Mouse (Mus musculus) neural tube, embryonic 14.5 days (tissue): ENCODE results near the gene Yif1a. TPM values are rescaled to one million over a fixed set of nuclear protein-coding genes. Genes with fewer than 3 reads are reported as not detected.
A peak's percentile ranks its signal among the peaks of the same experiment; 100 is the strongest.

Source experiments
- ATAC-seq: fragments of 200-750 bp; cut with Nextera tagmentation; 2 replicates; pipeline ENCODE4 v1.8.0; 2017; ENCODE audit warnings: low read depth, mild to moderate bottlenecking, moderate TSS enrichment, moderate library complexity
- H3K27ac ChIP-seq: fragments of 300-500 bp; sonication (generic); 2 replicates; pipeline ENCODE4 v1.5.1; 2014; ENCODE audit warnings: low read depth, mild to moderate bottlenecking, control low read depth, low read length, moderate library complexity, mixed read lengths
- H3K27me3 ChIP-seq: fragments of 300-500 bp; sonication (generic); 2 replicates; pipeline ENCODE4 v1.6.1; 2014; ENCODE audit warnings: low read length; ENCODE audit not compliant: control insufficient read depth, insufficient read depth
- H3K36me3 ChIP-seq: fragments of 300-500 bp; sonication (generic); 2 replicates; pipeline ENCODE4 v1.6.1; 2014; ENCODE audit warnings: low read length, mixed read lengths; ENCODE audit not compliant: control insufficient read depth, insufficient read depth
- H3K4me1 ChIP-seq: fragments of 300-500 bp; sonication (generic); 2 replicates; pipeline ENCODE4 v1.6.1; 2014; ENCODE audit warnings: low read length; ENCODE audit not compliant: control insufficient read depth, insufficient read depth
- H3K4me2 ChIP-seq: fragments of 300-500 bp; sonication (generic); 2 replicates; pipeline ENCODE4 v1.6.1; 2014; ENCODE audit warnings: mild to moderate bottlenecking, low read depth, low read length, control low read depth
- H3K4me3 ChIP-seq: fragments of 300-500 bp; sonication (generic); 2 replicates; pipeline ENCODE4 v1.5.1; 2014; ENCODE audit warnings: low read depth, low read length, control low read depth, mixed read lengths
- H3K9ac ChIP-seq: fragments of 300-500 bp; sonication (generic); replicated peaks from 2 replicates; pipeline ENCODE4 v1.6.1; 2014; ENCODE audit warnings: low read depth, mild to moderate bottlenecking, control low read depth, low read length, mixed read lengths
- H3K9me3 ChIP-seq: fragments of 300-500 bp; sonication (generic); 2 replicates; pipeline ENCODE4 v1.6.1; 2016; ENCODE audit warnings: low read length; ENCODE audit not compliant: control insufficient read depth
- WGBS: fragments of 180-500 bp; shearing (Covaris S2); extraction: QIAGEN DNeasy Blood & Tissue Kit; methylation state at CpG from one replicate; pipeline ENCODE4 v1.1.7; 2014; 5-methylcytosine and 5-hydroxymethylcytosine counted together
- polyA plus RNA-seq: library from polyadenylated mRNA; unstranded; fragments of >200 nt; fragmentation: Nextera tagmentation; extraction: Ambion mirVana; gene quantifications from 2 replicates; pipeline ENCODE4 v1.2.1, GENCODE M21; 2014

Gene Yif1a
- polyA plus RNA-seq, 1 experiment from 2014 or later: 62.2 TPM

DNA sequence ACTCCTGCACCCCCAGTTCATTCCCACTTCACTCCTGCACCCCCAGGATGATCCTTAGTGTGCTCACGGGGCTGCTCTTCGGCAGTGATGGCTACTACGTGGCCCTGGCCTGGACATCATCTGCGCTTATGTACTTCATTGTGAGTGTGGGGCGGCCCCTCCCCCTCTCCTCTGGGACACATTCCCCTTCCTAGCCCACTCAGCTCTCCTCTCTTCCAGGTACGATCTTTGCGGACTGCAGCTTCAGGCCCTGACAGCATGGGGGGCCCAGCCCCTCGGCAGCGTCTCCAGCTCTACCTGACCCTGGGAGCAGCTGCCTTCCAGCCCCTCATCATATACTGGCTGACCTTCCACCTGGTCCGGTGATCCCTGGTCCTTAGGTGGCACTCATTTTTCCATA is 3.7 kb downstream of the Yif1a start:
- no peak for ATAC-seq
- Histone ChIP-seq H3K27me3 (no peaks in the 10 kb centered on the region), H3K9me3 (no peaks in the 10 kb centered on the region), H3K4me3 (no peak overlapping the region), H3K4me1 (peaks cover 44% of the 10 kb centered on the region), H3K27ac (no peak overlapping the region), H3K9ac (no peak overlapping the region), H3K4me2 (no peak overlapping the region), H3K36me3 (peaks cover 39% of the 10 kb centered on the region)
- 83% methylated on average over 10 of the region's 10 CpGs for WGBS

DNA sequence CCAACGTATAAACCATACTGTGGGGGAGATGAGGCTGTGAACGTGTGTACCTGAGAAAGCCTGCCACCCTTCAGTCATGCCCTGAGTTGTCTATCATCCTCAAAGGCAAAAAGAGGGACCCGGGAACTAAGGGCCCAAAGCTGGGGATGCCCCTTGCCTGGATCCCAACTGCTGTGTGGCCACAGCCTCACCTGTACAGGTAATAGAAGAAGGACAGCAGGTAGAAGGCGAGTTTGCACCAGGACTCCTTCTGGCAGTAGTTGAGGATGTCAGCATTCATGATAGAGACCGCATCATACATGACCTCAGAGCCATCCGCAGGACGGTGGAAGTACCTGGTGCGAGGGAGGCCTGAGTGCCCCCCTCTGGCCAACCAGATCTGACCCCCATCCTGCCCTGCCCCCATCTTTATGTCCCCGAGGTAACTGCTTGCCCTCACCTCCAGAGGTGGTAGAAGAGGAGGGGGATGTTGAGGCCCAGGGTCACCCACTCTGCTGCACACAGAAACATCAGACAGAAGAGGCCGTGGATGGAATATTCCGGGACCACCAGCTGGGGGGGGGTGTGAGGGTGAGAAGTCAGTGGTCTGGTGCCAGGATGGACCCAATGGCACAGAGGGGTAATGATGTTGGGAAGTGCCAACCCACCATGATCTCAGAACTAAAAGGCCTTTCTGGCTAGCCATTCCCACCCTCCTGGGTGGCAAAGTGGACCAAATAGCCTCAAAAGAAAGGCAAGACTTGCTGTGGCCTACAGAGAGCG is 5.3 kb downstream of the Yif1a start:
- peak overlapping the region; percentile 59; the same call in 1 of the 2 replicates for H3K4me2 ChIP-seq
- 72% methylated on average over 12 of the region's 12 CpGs for WGBS
- peak overlapping the region; percentile 87 for H3K4me3 ChIP-seq
- H3K9me3 ChIP-seq: no peaks in the 10 kb centered on the region
- 0 out of 2 replicates have a peak overlapping the region, but pooled peaks have one; percentile 57 for H3K27ac ChIP-seq
- H3K36me3 ChIP-seq: peaks cover 39% of the 10 kb centered on the region
- ATAC-seq: no peak
- H3K9ac ChIP-seq: 0 out of 2 replicates have a peak overlapping the region, but pooled peaks have one; percentile 16
- H3K27me3 ChIP-seq: no peaks in the 10 kb centered on the region
- H3K4me1 ChIP-seq: peaks cover 41% of the 10 kb centered on the region

DNA sequence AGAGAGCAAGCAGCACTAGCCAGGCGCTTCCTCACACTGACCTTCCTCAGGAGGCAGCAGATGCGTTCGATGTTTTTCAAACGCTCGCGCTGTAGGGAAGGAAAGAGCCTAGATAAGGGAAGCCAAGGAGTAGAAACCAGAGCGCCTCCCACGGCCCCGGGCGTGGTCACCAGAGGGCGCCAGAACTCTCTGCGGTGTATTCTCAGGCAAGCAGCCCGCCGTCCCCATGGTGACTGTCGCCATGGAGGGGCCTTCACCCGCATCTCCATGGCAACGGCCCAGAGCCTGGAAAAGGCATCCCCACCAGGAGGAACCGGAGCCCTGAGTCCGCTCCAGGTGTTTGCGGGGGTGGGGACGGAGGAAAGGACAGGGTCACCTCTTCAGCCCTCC is 5.9 kb downstream of the Yif1a start:
- Histone ChIP-seq H3K4me1 (peaks cover 43% of the 10 kb centered on the region), H3K9me3 (no peaks in the 10 kb centered on the region), H3K4me3 (peak overlapping the region; percentile 87), H3K27me3 (no peaks in the 10 kb centered on the region), H3K27ac (peak overlapping the region; percentile 75), H3K9ac (peak overlapping the region; percentile 37; the same call in 1 of the 2 replicates), H3K4me2 (peak overlapping the region; percentile 59), H3K36me3 (peaks cover 39% of the 10 kb centered on the region)
- peak; percentile 70 for ATAC-seq
- WGBS: under 1% methylated on average over 21 of the region's 21 CpGs

DNA sequence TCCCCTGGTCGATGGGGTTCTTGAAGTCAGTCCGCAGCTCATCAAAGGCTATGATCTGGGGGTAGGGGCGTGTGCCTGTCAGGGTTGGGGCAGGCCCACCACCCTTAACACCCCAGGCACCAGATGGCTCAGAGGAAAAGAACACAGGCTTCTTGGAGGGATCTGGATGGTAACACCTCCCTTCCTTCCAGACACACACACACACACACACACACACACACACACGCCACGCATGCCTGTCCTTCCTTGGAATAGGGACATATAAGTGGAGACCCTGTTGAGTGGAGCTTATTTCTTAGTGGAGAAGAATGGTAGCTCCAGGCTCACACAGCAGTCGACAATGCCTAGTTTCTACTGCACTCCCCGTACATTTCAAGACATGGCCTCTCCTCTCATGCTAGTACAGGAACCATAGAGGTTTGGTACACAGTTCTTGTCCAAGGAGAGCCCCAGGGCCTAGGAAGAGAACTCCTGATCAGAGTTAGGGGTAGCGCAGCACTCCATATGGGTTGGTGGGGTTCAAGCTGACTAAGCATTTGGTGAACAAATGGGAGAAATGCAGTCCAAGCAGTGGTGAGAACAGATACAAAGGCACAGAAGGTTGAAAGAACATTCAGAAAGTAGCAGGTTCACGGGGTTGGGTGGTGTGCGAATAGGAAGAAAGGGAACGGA is 6.5 kb downstream of the Yif1a start:
- peak overlapping the region; percentile 37; the same call in 1 of the 2 replicates for H3K9ac ChIP-seq
- H3K9me3 ChIP-seq: no peaks in the 10 kb centered on the region
- peak overlapping the region; percentile 75 for H3K27ac ChIP-seq
- peaks cover 41% of the 10 kb centered on the region for H3K4me1 ChIP-seq
- 33% methylated on average over 11 of the region's 11 CpGs for WGBS
- H3K36me3 ChIP-seq: peaks cover 38% of the 10 kb centered on the region
- H3K27me3 ChIP-seq: no peaks in the 10 kb centered on the region
- H3K4me2 ChIP-seq: peak overlapping the region; percentile 59
- peak; percentile 8 for ATAC-seq
- peak overlapping the region; percentile 87 for H3K4me3 ChIP-seq

DNA sequence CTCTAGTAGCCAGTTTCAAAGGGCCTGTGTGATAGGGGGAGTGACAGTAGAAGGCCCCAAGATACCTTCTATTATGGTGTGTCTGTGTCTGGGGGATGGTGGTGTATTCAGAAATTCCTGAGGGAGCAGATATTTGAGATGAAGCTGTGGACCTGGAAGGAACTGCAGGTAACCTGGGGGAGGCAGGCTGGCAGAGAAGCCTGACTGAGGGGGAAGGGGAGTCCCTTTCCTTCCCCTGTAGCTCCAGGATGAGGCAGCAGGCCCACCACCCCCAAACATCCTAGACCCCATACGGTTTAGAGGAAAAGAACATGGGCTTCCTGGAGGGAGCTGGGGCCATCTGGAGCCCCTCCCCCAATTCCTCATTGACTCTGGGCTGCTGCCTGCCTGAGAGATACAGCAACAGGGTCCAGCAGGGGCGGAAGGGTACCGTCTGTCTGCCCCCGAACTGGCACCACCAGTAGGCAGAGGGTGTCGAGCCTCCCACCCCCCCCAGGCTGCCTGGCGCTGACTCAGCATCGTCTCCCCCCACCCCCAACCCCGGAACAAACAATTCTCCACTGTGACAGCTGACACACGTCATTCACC is 7.6 kb downstream of the Yif1a start:
- Histone ChIP-seq H3K27ac (peak overlapping the region; percentile 22; the same call in 1 of the 2 replicates), H3K4me1 (peaks cover 41% of the 10 kb centered on the region), H3K9ac (peak overlapping the region; percentile 98), H3K36me3 (peaks cover 40% of the 10 kb centered on the region), H3K4me2 (peak overlapping the region; percentile 59), H3K27me3 (no peaks in the 10 kb centered on the region), H3K4me3 (peak overlapping the region; percentile 87), H3K9me3 (no peaks in the 10 kb centered on the region)
- WGBS: 11% methylated on average over 9 of the region's 9 CpGs
- no peak for ATAC-seq

DNA sequence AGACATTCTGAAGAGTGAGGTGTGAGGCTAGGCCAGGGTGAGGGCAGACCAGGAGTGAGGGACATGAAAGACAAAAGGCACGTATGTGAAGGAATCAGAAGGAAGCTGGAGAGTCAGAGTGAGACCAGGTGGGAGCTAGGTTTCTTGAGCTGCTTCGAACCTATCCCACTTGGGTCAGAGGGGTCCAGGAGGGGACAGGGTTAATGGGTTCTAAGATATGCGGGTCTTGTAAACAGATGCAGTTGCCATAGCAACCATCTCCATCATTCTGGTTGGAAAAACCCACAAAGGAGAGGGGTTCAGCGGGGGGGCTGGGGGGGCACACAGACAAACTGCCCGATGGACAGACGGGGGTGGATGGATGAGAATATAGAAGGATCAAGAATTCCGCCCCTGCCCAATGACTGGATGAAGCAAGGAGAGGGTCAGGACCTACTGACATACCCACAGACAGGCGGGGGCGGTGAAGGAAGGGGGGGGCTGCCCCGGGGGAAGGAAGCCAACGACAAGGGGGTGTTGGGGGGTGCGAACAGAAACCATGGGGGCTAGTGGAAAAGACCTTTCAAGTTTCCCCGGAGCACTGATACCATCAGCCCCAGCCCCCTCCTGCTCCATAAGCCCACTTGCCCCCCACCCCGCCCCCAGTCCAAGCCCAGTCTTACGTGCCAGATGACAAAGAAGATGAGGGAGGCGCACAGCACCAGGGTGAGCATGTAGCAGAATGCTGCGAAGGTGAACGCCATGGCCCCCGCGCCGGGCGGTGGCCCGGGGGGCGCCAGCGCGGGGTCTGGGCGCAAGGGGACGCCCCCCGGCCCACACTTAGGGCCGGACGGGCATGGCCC is 9.4 kb downstream of the Yif1a start:
- peak; percentile 18; the same call in 1 of the 2 replicates for ATAC-seq
- Histone ChIP-seq H3K4me1 (peaks cover 41% of the 10 kb centered on the region), H3K27me3 (no peaks in the 10 kb centered on the region), H3K4me3 (peak overlapping the region; percentile 87), H3K36me3 (peaks cover 38% of the 10 kb centered on the region), H3K4me2 (peak overlapping the region; percentile 59), H3K9ac (peak overlapping the region; percentile 98), H3K27ac (peak overlapping the region; percentile 92), H3K9me3 (no peaks in the 10 kb centered on the region)
- 3% methylated on average over 29 of the region's 31 CpGs for WGBS

DNA sequence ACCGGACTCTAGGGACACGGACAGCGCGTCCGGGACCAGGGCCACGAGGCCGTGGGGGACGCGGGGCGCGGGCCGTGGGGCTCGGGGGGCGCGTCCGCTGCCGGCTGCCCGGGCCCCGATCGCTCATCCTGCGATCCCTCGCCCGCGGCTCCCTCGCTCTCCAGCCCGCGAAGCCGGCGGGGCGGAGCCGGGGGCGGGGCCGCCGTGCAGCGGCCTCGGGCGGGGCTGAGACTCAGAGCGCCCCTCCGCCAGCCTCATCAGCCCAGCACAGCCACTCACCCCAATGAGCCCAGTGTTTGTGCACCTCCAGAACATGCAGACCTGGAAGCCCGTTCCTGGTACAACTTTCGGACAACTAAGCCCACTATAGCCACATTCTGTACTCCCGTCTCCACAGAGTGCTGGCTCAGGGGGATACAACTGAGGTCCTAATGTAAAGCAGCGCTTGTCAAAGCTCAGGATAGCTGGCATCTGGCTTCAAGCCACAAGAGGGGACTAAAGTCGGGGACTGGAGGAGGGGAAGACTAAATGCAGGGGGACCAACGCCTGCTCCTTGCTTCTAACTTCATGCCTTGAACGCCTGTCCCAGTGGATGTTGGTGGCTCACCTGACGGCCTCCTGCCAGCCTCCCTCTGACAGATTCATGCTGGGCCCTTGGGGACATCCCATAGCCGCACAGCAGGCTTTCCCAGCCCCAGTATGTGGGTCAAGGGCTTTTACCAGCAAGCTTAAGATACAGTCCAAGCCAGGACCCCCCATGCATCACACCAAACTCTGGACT is 10.2 kb downstream of the Yif1a start, which contains the start of gene Cnih2:
Gene Cnih2 (minus strand): TSS at position 159 of the 781 bp plus-strand sequence.
- H3K4me2 ChIP-seq: peak within 1 kb of the TSS; percentile 59
- peaks cover 41% of the 10 kb centered on the region for H3K4me1 ChIP-seq
- H3K36me3 ChIP-seq: peaks cover 37% of the 10 kb centered on the region
- H3K27ac ChIP-seq: peak within 1 kb of the TSS; percentile 92
- ATAC-seq: peak; percentile 75
- no peaks in the 10 kb centered on the region for H3K9me3 ChIP-seq
- H3K4me3 ChIP-seq: peak within 1 kb of the TSS; percentile 87
- 2% methylated on average over 39 of the region's 48 CpGs for WGBS
- H3K9ac ChIP-seq: peak within 1 kb of the TSS; percentile 98
- H3K27me3 ChIP-seq: no peaks in the 10 kb centered on the region

DNA sequence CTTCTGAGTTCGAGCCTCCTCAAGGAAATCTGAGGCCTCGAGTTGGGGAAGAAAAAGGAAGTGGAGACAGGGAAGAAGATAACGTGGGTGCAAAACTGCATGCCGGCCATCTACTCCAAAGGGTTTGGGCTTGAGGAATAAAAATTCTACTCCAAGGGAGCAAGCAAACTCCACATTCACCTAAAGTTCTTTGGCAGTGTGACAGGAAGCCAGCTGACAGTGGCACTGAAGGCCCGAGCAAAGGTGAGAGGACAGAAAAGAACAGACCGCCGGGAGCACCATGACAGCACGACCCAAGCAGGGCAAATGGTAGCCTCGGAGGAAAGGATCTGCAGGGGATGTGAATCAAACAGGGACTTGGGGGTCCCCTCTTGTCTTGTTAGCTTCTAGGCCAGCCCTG is 17.7 kb downstream of the Yif1a start:
- ATAC-seq: no peak; the same call in 1 of the 2 replicates
- Histone ChIP-seq H3K27me3 (no peaks in the 10 kb centered on the region), H3K9me3 (no peaks in the 10 kb centered on the region), H3K9ac (peak overlapping the region; percentile 78), H3K36me3 (peaks cover 58% of the 10 kb centered on the region), H3K27ac (peak overlapping the region; percentile 96), H3K4me2 (peak overlapping the region; percentile 70), H3K4me3 (peak overlapping the region; percentile 52), H3K4me1 (peaks cover 9% of the 10 kb centered on the region)
- 28% methylated on average over 9 of the region's 9 CpGs for WGBS
